Comparison of ENCODE assay signal across 7 mouse cellular contexts in genomic region chr11:100413541-100413940, GRCm38 (mm10). TPM values are rescaled to one million over a fixed set of nuclear protein-coding genes. Genes with fewer than 3 reads are reported as not detected.
DNase-seq lines count a peak whose midpoint lies in the region; ATAC-seq and TF ChIP-seq lines count a peak whose summit lies in the region.

No protein-coding gene starts in this region.

- no peak for ATAC-seq in intestine, embryonic 15.5 days
- no peak for ATAC-seq in neural tube, embryonic 13.5 days (ENCODE audit: low read depth)

- intact Hi-C loops in left cerebral cortex, adult 2 months (cut with DNase I): no loop called here

- no peak overlapping the region for H3K27ac ChIP-seq in left cerebral cortex, adult 2 months
- H3K27ac ChIP-seq in forebrain, embryonic 10.5 days: peak overlapping the region; percentile 91
- H3K27ac ChIP-seq in intestine, embryonic 15.5 days: peak overlapping the region; percentile 96
- 0 out of 2 replicates have a peak overlapping the region, but pooled peaks have one; percentile 79 for H3K27ac ChIP-seq in neural tube, embryonic 13.5 days (replicated peaks)

- peaks cover 17% of the 10 kb centered on the region for H3K36me3 ChIP-seq in forebrain, embryonic 10.5 days (replicated peaks)
- 0 out of 2 replicates have a peak, but pooled peaks cover 5% of the 10 kb centered on the region for H3K36me3 ChIP-seq in intestine, embryonic 15.5 days
- H3K36me3 ChIP-seq in neural tube, embryonic 13.5 days: no peaks in the 10 kb centered on the region

- peaks cover 51% of the 10 kb centered on the region for H3K4me1 ChIP-seq in forebrain, embryonic 10.5 days
- H3K4me1 ChIP-seq in intestine, embryonic 15.5 days (replicated peaks): peaks cover 39% of the 10 kb centered on the region
- H3K4me1 ChIP-seq in neural tube, embryonic 13.5 days (replicated peaks): peaks cover 41% of the 10 kb centered on the region

- H3K4me2 ChIP-seq in intestine, embryonic 15.5 days (replicated peaks): peak overlapping the region; percentile 78
- peak overlapping the region; percentile 65 for H3K4me2 ChIP-seq in neural tube, embryonic 13.5 days

- peak overlapping the region; percentile 93 for H3K9ac ChIP-seq in intestine, embryonic 15.5 days
- H3K9ac ChIP-seq in neural tube, embryonic 13.5 days: peak overlapping the region; percentile 79

- no peaks in the 10 kb centered on the region for H3K9me3 ChIP-seq in forebrain, embryonic 10.5 days
- no peaks in the 10 kb centered on the region for H3K9me3 ChIP-seq in intestine, embryonic 15.5 days
- H3K9me3 ChIP-seq in neural tube, embryonic 13.5 days: no peaks in the 10 kb centered on the region

- TF ChIP-seq CTCF in left cerebral cortex, adult 2 months (IDR thresholded peaks at IDR 0.05): no peak

- WGBS in forebrain, embryonic 10.5 days: 81% methylated on average over 11 of the region's 11 CpGs
- WGBS in intestine, embryonic 15.5 days: 55% methylated on average over 11 of the region's 11 CpGs
- WGBS in neural tube, embryonic 13.5 days: 78% methylated on average over 11 of the region's 11 CpGs

- peaks cover 51% of the 10 kb centered on the region for H3K27me3 ChIP-seq in forebrain, embryonic 10.5 days (ENCODE audit: poor library complexity, severe bottlenecking)
- H3K27me3 ChIP-seq in intestine, embryonic 15.5 days (replicated peaks): no peaks in the 10 kb centered on the region
- H3K27me3 ChIP-seq in neural tube, embryonic 13.5 days: peaks cover 32% of the 10 kb centered on the region

- H3K4me3 ChIP-seq in left cerebral cortex, adult 2 months: peak overlapping the region; percentile 84
- H3K4me3 ChIP-seq in forebrain, embryonic 10.5 days: peak overlapping the region; percentile 74
- peak overlapping the region; percentile 80 for H3K4me3 ChIP-seq in intestine, embryonic 15.5 days (replicated peaks)
- H3K4me3 ChIP-seq in neural tube, embryonic 13.5 days: peak overlapping the region; percentile 63

- DNase-seq in left cerebral cortex, adult 2 months (ENCODE audit: extremely low spot score in 1 of 2, low spot score in 2 of 2): no peak
- no peak for DNase-seq in left cerebral cortex, adult 9 months (ENCODE audit: low spot score in 2 of 2)
- DNase-seq in forebrain, embryonic 10.5 days (ENCODE audit: extremely low spot score, low spot score): no peak
- DNase-seq in yolk sac, embryonic 10.5 days (ENCODE audit: low spot score): no peak
- no peak for DNase-seq in spleen, postnatal 4 days (ENCODE audit: low spot score in 2 of 2)

RNA-seq across cellular contexts. Expression of gene P3h4, which starts 1.1 kb away (rescaled TPM):
- total RNA-seq in left cerebral cortex, adult 2 months (2021): 1 to 10 TPM; 7.6 to 9.4 TPM
- polyA plus RNA-seq in forebrain, embryonic 10.5 days (2016; fragmentation: Nextera tagmentation; extraction: Ambion mirVana): 18.7 and 20.5 TPM in 2 replicates
- polyA plus RNA-seq in intestine, embryonic 15.5 days (2015; fragmentation: Nextera tagmentation; extraction: Ambion mirVana): 44.1 and 45.4 TPM in 2 replicates
- polyA plus RNA-seq in neural tube, embryonic 13.5 days (2015; fragmentation: Nextera tagmentation; extraction: Ambion mirVana): 24.6 and 27.6 TPM in 2 replicates

RNA-seq across cellular contexts. Expression of gene Fkbp10, which starts 2.0 kb away (rescaled TPM):
- 1 to 10 TPM; 3.6 to 4.8 TPM for total RNA-seq in left cerebral cortex, adult 2 months (2021)
- 37.5 and 37.6 TPM in 2 replicates for polyA plus RNA-seq in forebrain, embryonic 10.5 days (2016; fragmentation: Nextera tagmentation; extraction: Ambion mirVana)
- 84.2 and 86.6 TPM in 2 replicates for polyA plus RNA-seq in intestine, embryonic 15.5 days (2015; fragmentation: Nextera tagmentation; extraction: Ambion mirVana)
- 33.5 and 37.0 TPM in 2 replicates for polyA plus RNA-seq in neural tube, embryonic 13.5 days (2015; fragmentation: Nextera tagmentation; extraction: Ambion mirVana)

RNA-seq across cellular contexts. Expression of gene Jup, which starts 16.0 kb away (rescaled TPM):
- 10 to 100 TPM; 51.2 to 53.7 TPM for total RNA-seq in left cerebral cortex, adult 2 months (2021)
- 27.2 and 29.1 TPM in 2 replicates for polyA plus RNA-seq in forebrain, embryonic 10.5 days (2016; fragmentation: Nextera tagmentation; extraction: Ambion mirVana)
- polyA plus RNA-seq in intestine, embryonic 15.5 days (2015; fragmentation: Nextera tagmentation; extraction: Ambion mirVana): 133 and 139 TPM in 2 replicates
- polyA plus RNA-seq in neural tube, embryonic 13.5 days (2015; fragmentation: Nextera tagmentation; extraction: Ambion mirVana): 91.6 and 94.4 TPM in 2 replicates

RNA-seq across cellular contexts. Expression of gene Nt5c3b, which starts 28.1 kb away (rescaled TPM):
- total RNA-seq in left cerebral cortex, adult 2 months (2021): 10 to 100 TPM; 48.4 to 64.1 TPM
- 122 and 125 TPM in 2 replicates for polyA plus RNA-seq in forebrain, embryonic 10.5 days (2016; fragmentation: Nextera tagmentation; extraction: Ambion mirVana)
- polyA plus RNA-seq in intestine, embryonic 15.5 days (2015; fragmentation: Nextera tagmentation; extraction: Ambion mirVana): 94.2 and 100 TPM in 2 replicates
- 99.8 and 110 TPM in 2 replicates for polyA plus RNA-seq in neural tube, embryonic 13.5 days (2015; fragmentation: Nextera tagmentation; extraction: Ambion mirVana)

RNA-seq across cellular contexts. Expression of gene Klhl10, which starts 28.2 kb away (rescaled TPM):
- 1 to 10 TPM in 1 of 2 experiments, under 1 TPM in 1; 0.61 to 1.4 TPM for total RNA-seq in left cerebral cortex, adult 2 months (2021)
- polyA plus RNA-seq in forebrain, embryonic 10.5 days (2016; fragmentation: Nextera tagmentation; extraction: Ambion mirVana): 0.51 and 0.76 TPM in 2 replicates
- polyA plus RNA-seq in intestine, embryonic 15.5 days (2015; fragmentation: Nextera tagmentation; extraction: Ambion mirVana): 0.35 and 0.47 TPM in 2 replicates
- polyA plus RNA-seq in neural tube, embryonic 13.5 days (2015; fragmentation: Nextera tagmentation; extraction: Ambion mirVana): 0.65 and 0.75 TPM in 2 replicates
